In genomic region chr19:41089833-41090232, GRCm38 (mm10) we compare ENCODE assay signal across 8 mouse cellular contexts. TPM values are rescaled to one million over a fixed set of nuclear protein-coding genes. Genes with fewer than 3 reads are reported as not detected.
DNase-seq lines count a peak whose midpoint lies in the region; ATAC-seq and TF ChIP-seq lines count a peak whose summit lies in the region.

No protein-coding gene starts in this region.

- WGBS in forebrain, embryonic 10.5 days, result 15% methylated on average over 5 of the region's 5 CpGs
- 13% methylated on average over 5 of the region's 5 CpGs for WGBS in hindbrain, postnatal 0 days
- WGBS in liver, adult 2 months, result 8% methylated on average over 5 of the region's 5 CpGs
- 12% methylated on average over 5 of the region's 5 CpGs for WGBS in neural tube, embryonic 12.5 days

- peak; percentile 53 for DNase-seq in left cerebral cortex, adult 11 months (ENCODE audit: low spot score)
- no peak for DNase-seq in left cerebral cortex, adult 8-10 months (ENCODE audit: low spot score in 2 of 2)
- DNase-seq in adrenal gland, postnatal 10 days, result peak; percentile 72
- peak; percentile 64 for DNase-seq in forebrain, embryonic 10.5 days (ENCODE audit: extremely low spot score, low spot score)
- DNase-seq in hindbrain, postnatal 0 days (ENCODE audit: low spot score), result peak; percentile 92
- DNase-seq in liver, adult 2 months (ENCODE audit: extremely low read depth, low read depth, low spot score), result peak; percentile 55

- TF ChIP-seq CTCF in hindbrain, postnatal 0 days (IDR thresholded peaks at IDR 0.05; ENCODE audit: low read depth), result peak; percentile 93
- peak; percentile 67 for TF ChIP-seq CTCF in liver, adult 2 months (IDR thresholded peaks at IDR 0.05; ENCODE audit: low read depth, low read length)

- H3K4me1 ChIP-seq in forebrain, embryonic 10.5 days, result peaks cover 17% of the 10 kb centered on the region
- no peaks in the 10 kb centered on the region for H3K4me1 ChIP-seq in hindbrain, postnatal 0 days (ENCODE audit: insufficient read depth, low read length)
- H3K4me1 ChIP-seq in liver, adult 2 months (ENCODE audit: control insufficient read depth, insufficient read depth, low read length), result no peaks in the 10 kb centered on the region
- peaks cover 3% of the 10 kb centered on the region; the same call in 1 of the 2 replicates for H3K4me1 ChIP-seq in neural tube, embryonic 12.5 days

- no peak overlapping the region for H3K27ac ChIP-seq in forebrain, embryonic 10.5 days
- H3K27ac ChIP-seq in hindbrain, postnatal 0 days, result no peak overlapping the region
- H3K27ac ChIP-seq in liver, adult 2 months (replicated peaks; ENCODE audit: insufficient read depth, low read depth, low read length), result no peak overlapping the region
- no peak overlapping the region for H3K27ac ChIP-seq in neural tube, embryonic 12.5 days

- peak; percentile 64 for ATAC-seq in hindbrain, postnatal 0 days
- ATAC-seq in neural tube, embryonic 12.5 days (ENCODE audit: low FRiP score, low read depth), result 0 out of 2 replicates have a peak, but pooled peaks have one; percentile 39
- no peak for ATAC-seq in monocyte, adult 5-6 weeks (replicated peaks; ENCODE audit: insufficient number of reproducible peaks, low FRiP score, low TSS enrichment, poor library complexity, severe bottlenecking)

- H3K27me3 ChIP-seq in forebrain, embryonic 10.5 days (ENCODE audit: poor library complexity, severe bottlenecking), result peaks cover 31% of the 10 kb centered on the region
- no peaks in the 10 kb centered on the region; the same call in 1 of the 2 replicates for H3K27me3 ChIP-seq in hindbrain, postnatal 0 days (ENCODE audit: insufficient read depth, low read length)
- 0 out of 2 replicates have a peak, but pooled peaks cover 2% of the 10 kb centered on the region for H3K27me3 ChIP-seq in liver, adult 2 months (ENCODE audit: control insufficient read depth, insufficient read depth, low read length)
- 0 out of 2 replicates have a peak, but pooled peaks cover 10% of the 10 kb centered on the region for H3K27me3 ChIP-seq in neural tube, embryonic 12.5 days (replicated peaks)

- H3K79me2 ChIP-seq in liver, adult 2 months (ENCODE audit: control insufficient read depth, insufficient read depth, low read length), result no peaks in the 10 kb centered on the region

- H3K4me2 ChIP-seq in hindbrain, postnatal 0 days (ENCODE audit: low read depth, low read length), result no peak overlapping the region
- H3K4me2 ChIP-seq in neural tube, embryonic 12.5 days (replicated peaks), result no peak overlapping the region

- H3K9me3 ChIP-seq in forebrain, embryonic 10.5 days, result no peaks in the 10 kb centered on the region
- H3K9me3 ChIP-seq in hindbrain, postnatal 0 days (ENCODE audit: low read length), result no peaks in the 10 kb centered on the region
- no peaks in the 10 kb centered on the region for H3K9me3 ChIP-seq in neural tube, embryonic 12.5 days

- H3K36me3 ChIP-seq in forebrain, embryonic 10.5 days (replicated peaks), result no peaks in the 10 kb centered on the region
- no peaks in the 10 kb centered on the region for H3K36me3 ChIP-seq in hindbrain, postnatal 0 days (ENCODE audit: insufficient read depth, low read length)
- H3K36me3 ChIP-seq in liver, adult 2 months (ENCODE audit: control insufficient read depth, insufficient read depth, low read length), result no peaks in the 10 kb centered on the region
- no peaks in the 10 kb centered on the region for H3K36me3 ChIP-seq in neural tube, embryonic 12.5 days

- no peak overlapping the region for H3K4me3 ChIP-seq in forebrain, embryonic 10.5 days
- no peak overlapping the region for H3K4me3 ChIP-seq in hindbrain, postnatal 0 days (ENCODE audit: low read length)
- H3K4me3 ChIP-seq in liver, adult 2 months (ENCODE audit: insufficient read depth, low read depth, low read length), result no peak overlapping the region
- no peak overlapping the region for H3K4me3 ChIP-seq in neural tube, embryonic 12.5 days

- H3K9ac ChIP-seq in hindbrain, postnatal 0 days (replicated peaks; ENCODE audit: low read length), result no peak overlapping the region
- H3K9ac ChIP-seq in liver, adult 2 months (ENCODE audit: low read depth, low read length), result no peak overlapping the region
- no peak overlapping the region for H3K9ac ChIP-seq in neural tube, embryonic 12.5 days

- no peak for TF ChIP-seq POLR2A in liver, adult 2 months (IDR thresholded peaks at IDR 0.05; ENCODE audit: extremely low read depth, insufficient read depth, low read length)

RNA-seq across cellular contexts. Expression of gene Opalin, which starts 12.9 kb away (rescaled TPM):
- 10 to 100 TPM; 16.9 to 18.5 (median 18.1) TPM for total RNA-seq in left cerebral cortex, adult 8-10 months (2022)
- total RNA-seq in adrenal gland, postnatal 10 days (2021), result not detected
- polyA plus RNA-seq in forebrain, embryonic 10.5 days (2016; fragmentation: Nextera tagmentation; extraction: Ambion mirVana), result not detected in 2 replicates
- not detected in 2 replicates for total RNA-seq in hindbrain, postnatal 0 days (2014; rRNA removed)
- not detected in 2 replicates for polyA plus RNA-seq in hindbrain, postnatal 0 days (2015; fragmentation: Nextera tagmentation; extraction: Ambion mirVana)
- not detected in 2 replicates for total RNA-seq in liver, adult 2 months (2014; rRNA removed)
- not detected in 2 replicates for polyA plus RNA-seq in liver, adult 2 months (2012; rRNA removed)
- polyA plus RNA-seq in neural tube, embryonic 12.5 days (2016; fragmentation: Nextera tagmentation; extraction: Ambion mirVana), result not detected in 2 replicates
- total RNA-seq in monocyte, adult 5-6 weeks (2017), result not detected in 3 replicates

Comparison
In these comparisons a context has a peak if more than half of its experiments do, and no peak if none do; other contexts are left out.
1. DNase-seq: peak in left cerebral cortex, adult 11 months (single experiment), adrenal gland, postnatal 10 days (single experiment), forebrain, embryonic 10.5 days (single experiment), hindbrain, postnatal 0 days (single experiment) and liver, adult 2 months (single experiment); none in left cerebral cortex, adult 8-10 months (0 of 2).
2. RNA of gene Opalin, which starts 12.9 kb away (total RNA-seq): 16.9 to 18.5 TPM in left cerebral cortex, adult 8-10 months; not detected in adrenal gland, postnatal 10 days, not detected in hindbrain, postnatal 0 days, not detected in liver, adult 2 months and not detected in monocyte, adult 5-6 weeks; every median in the first group is over 10 times any median in the second.